Mouse (Mus musculus): ENCODE measurements at regions not wholly inside any gene's neighbourhood (a gene's known extent, or its start where the extent isn't known, plus 50 kb on each side); places are given as distances from the start of the nearest gene placed in this dataset.

- H3K4me1 ChIP-seq (ENCODE audit: control insufficient read depth, insufficient read depth, low read length), result no peaks in the 10 kb centered on the region
- no peak overlapping the region for H3K9ac ChIP-seq (ENCODE audit: low read depth, low read length)
- no peak overlapping the region for H3K4me3 ChIP-seq (ENCODE audit: low read depth, low read length)
- no peaks in the 10 kb centered on the region for H3K9me3 ChIP-seq (replicated peaks; ENCODE audit: control insufficient read depth, low read length)
- WGBS (ENCODE audit: insufficient replicate concordance), result 59% methylated on average over 13 of the region's 13 CpGs
- H3K27ac ChIP-seq (ENCODE audit: low read depth, low read length), result no peak overlapping the region
- H3K27me3 ChIP-seq (ENCODE audit: control insufficient read depth, insufficient read depth, low read length), result no peaks in the 10 kb centered on the region
- no peak for ATAC-seq (replicated peaks; ENCODE audit: insufficient number of reproducible peaks, low FRiP score, low TSS enrichment)
- H3K4me2 ChIP-seq, result no peak overlapping the region
- no peaks in the 10 kb centered on the region for H3K36me3 ChIP-seq (ENCODE audit: control insufficient read depth, insufficient read depth, low read length)
Observed at GRCm38 (mm10) chr6:140290109-140290508, 133.7 kb upstream of the Plekha5 start.

- peak; percentile 31; the same call in 1 of the 2 replicates for ATAC-seq (replicated peaks; ENCODE audit: insufficient number of reproducible peaks, low FRiP score, low TSS enrichment)
- Histone ChIP-seq H3K4me3 (ENCODE audit: low read depth, low read length) (no peak overlapping the region), H3K9ac (ENCODE audit: low read depth, low read length) (no peak overlapping the region), H3K27me3 (ENCODE audit: control insufficient read depth, insufficient read depth, low read length) (no peaks in the 10 kb centered on the region), H3K9me3 (replicated peaks; ENCODE audit: control insufficient read depth, low read length) (no peaks in the 10 kb centered on the region), H3K36me3 (ENCODE audit: control insufficient read depth, insufficient read depth, low read length) (no peaks in the 10 kb centered on the region), H3K4me2 (no peak overlapping the region), H3K4me1 (ENCODE audit: control insufficient read depth, insufficient read depth, low read length) (no peaks in the 10 kb centered on the region), H3K27ac (ENCODE audit: low read depth, low read length) (no peak overlapping the region)
- WGBS (ENCODE audit: insufficient replicate concordance), result 52% methylated on average over 8 of the region's 8 CpGs
Observed at GRCm38 (mm10) chr6:140288799-140289198, 135.1 kb upstream of the Plekha5 start.

- H3K4me3 ChIP-seq (ENCODE audit: low read depth, low read length), result no peak overlapping the region
- WGBS (ENCODE audit: insufficient replicate concordance), result 63% methylated on average over 7 of the region's 7 CpGs
- H3K4me2 ChIP-seq, result no peak overlapping the region
- H3K27me3 ChIP-seq (ENCODE audit: control insufficient read depth, insufficient read depth, low read length), result no peaks in the 10 kb centered on the region
- no peaks in the 10 kb centered on the region for H3K9me3 ChIP-seq (replicated peaks; ENCODE audit: control insufficient read depth, low read length)
- H3K4me1 ChIP-seq (ENCODE audit: control insufficient read depth, insufficient read depth, low read length), result no peaks in the 10 kb centered on the region
- H3K36me3 ChIP-seq (ENCODE audit: control insufficient read depth, insufficient read depth, low read length), result no peaks in the 10 kb centered on the region
- H3K9ac ChIP-seq (ENCODE audit: low read depth, low read length), result no peak overlapping the region
- H3K27ac ChIP-seq (ENCODE audit: low read depth, low read length), result no peak overlapping the region
- no peak for ATAC-seq (replicated peaks; ENCODE audit: insufficient number of reproducible peaks, low FRiP score, low TSS enrichment)
Observed at GRCm38 (mm10) chr6:140282285-140282577, 141.6 kb upstream of the Plekha5 start.

DNA sequence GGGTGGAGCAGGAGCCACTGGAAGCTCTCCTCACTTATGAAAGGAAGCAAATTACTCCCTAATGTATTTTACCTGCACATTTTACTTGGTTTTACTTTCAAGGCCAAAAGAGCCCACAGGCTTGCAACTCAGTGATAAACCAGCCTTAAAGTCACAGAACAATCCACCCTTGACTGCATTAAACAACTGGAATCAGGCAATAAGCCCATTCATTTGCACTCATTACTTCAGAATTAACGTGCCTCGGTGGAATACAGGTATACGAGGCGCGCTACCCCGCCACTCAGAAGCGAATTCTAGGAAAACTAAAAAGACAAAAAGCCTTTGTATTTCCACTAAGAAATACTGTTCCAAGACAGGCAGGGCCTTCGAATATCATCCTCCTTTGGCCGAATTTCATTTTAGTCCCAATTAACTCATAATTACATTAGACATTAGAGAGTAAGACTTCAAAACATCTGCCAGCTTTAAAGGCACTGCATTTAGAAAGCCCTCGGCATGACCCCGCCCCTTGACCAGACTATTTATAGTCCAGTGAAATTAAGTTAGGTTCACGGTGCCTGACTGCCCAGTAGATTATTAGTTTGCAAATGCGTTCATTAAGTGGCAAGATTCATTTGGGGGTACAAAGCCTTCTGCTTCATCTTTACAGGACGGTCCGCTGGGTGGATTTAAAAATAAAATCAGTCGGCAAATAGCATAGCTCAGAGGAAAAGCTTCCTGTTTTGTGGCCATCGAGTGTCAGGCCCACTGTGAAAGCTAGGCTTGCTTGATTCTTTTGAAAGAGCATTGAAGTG, 142.2 kb upstream of the Plekha5 start:
- no peaks in the 10 kb centered on the region for H3K27me3 ChIP-seq (ENCODE audit: control insufficient read depth, insufficient read depth, low read length)
- WGBS (ENCODE audit: insufficient replicate concordance), result 67% methylated on average over 17 of the region's 17 CpGs
- no peak overlapping the region for H3K4me2 ChIP-seq
- no peak overlapping the region for H3K4me3 ChIP-seq (ENCODE audit: low read depth, low read length)
- no peaks in the 10 kb centered on the region for H3K9me3 ChIP-seq (replicated peaks; ENCODE audit: control insufficient read depth, low read length)
- no peak for ATAC-seq (replicated peaks; ENCODE audit: insufficient number of reproducible peaks, low FRiP score, low TSS enrichment)
- no peaks in the 10 kb centered on the region for H3K36me3 ChIP-seq (ENCODE audit: control insufficient read depth, insufficient read depth, low read length)
- no peak overlapping the region for H3K9ac ChIP-seq (ENCODE audit: low read depth, low read length)
- no peak overlapping the region for H3K27ac ChIP-seq (ENCODE audit: low read depth, low read length)
- H3K4me1 ChIP-seq (ENCODE audit: control insufficient read depth, insufficient read depth, low read length), result no peaks in the 10 kb centered on the region

DNA sequence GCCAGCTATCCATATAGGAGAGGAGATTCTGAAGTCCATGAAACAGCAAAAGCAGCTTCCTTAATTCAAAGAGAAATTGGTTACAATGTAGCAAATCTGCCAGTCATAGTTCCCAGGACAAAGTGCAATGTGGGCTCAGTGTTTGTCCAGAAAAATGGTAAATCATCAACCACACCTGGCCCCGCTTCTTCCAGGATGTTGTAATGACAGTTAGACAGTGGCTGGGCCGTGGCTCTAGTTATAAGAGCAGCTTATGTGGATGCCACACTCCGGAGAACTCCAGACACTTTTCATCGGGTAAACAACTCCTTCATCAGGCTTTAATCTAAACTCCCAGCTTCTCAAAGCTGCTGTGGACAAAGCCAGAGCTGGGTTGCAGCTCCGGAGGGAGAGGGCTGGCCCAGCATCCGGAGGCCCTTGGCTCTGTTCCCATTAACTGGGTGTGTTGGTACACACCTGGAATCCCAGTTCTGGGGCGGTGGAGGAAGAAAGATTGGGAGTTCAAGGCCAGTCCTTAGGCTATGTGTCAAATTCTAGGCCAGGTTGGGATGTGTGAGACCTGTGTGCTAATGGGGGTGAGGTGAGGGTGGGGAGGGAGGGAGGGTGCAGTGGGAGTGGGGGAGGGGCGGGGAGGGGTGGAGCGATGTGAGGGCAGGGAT, 142.9 kb upstream of the Plekha5 start:
- H3K27ac ChIP-seq (ENCODE audit: low read depth, low read length), result no peak overlapping the region
- ATAC-seq (replicated peaks; ENCODE audit: insufficient number of reproducible peaks, low FRiP score, low TSS enrichment), result no peak
- no peak overlapping the region for H3K4me3 ChIP-seq (ENCODE audit: low read depth, low read length)
- no peak overlapping the region for H3K4me2 ChIP-seq
- H3K9me3 ChIP-seq (replicated peaks; ENCODE audit: control insufficient read depth, low read length), result no peaks in the 10 kb centered on the region
- no peaks in the 10 kb centered on the region for H3K4me1 ChIP-seq (ENCODE audit: control insufficient read depth, insufficient read depth, low read length)
- no peaks in the 10 kb centered on the region for H3K36me3 ChIP-seq (ENCODE audit: control insufficient read depth, insufficient read depth, low read length)
- no peak overlapping the region for H3K9ac ChIP-seq (ENCODE audit: low read depth, low read length)
- H3K27me3 ChIP-seq (ENCODE audit: control insufficient read depth, insufficient read depth, low read length), result no peaks in the 10 kb centered on the region
- WGBS (ENCODE audit: insufficient replicate concordance), result 58% methylated on average over 9 of the region's 9 CpGs

- no peak for ATAC-seq (replicated peaks; ENCODE audit: insufficient number of reproducible peaks, low FRiP score, low TSS enrichment)
- no peaks in the 10 kb centered on the region for H3K9me3 ChIP-seq (replicated peaks; ENCODE audit: control insufficient read depth, low read length)
- no peaks in the 10 kb centered on the region for H3K27me3 ChIP-seq (ENCODE audit: control insufficient read depth, insufficient read depth, low read length)
- WGBS (ENCODE audit: insufficient replicate concordance), result 77% methylated on average over 8 of the region's 8 CpGs
- no peaks in the 10 kb centered on the region for H3K4me1 ChIP-seq (ENCODE audit: control insufficient read depth, insufficient read depth, low read length)
- H3K9ac ChIP-seq (ENCODE audit: low read depth, low read length), result no peak overlapping the region
- no peak overlapping the region for H3K4me2 ChIP-seq
- no peak overlapping the region for H3K27ac ChIP-seq (ENCODE audit: low read depth, low read length)
- no peaks in the 10 kb centered on the region for H3K36me3 ChIP-seq (ENCODE audit: control insufficient read depth, insufficient read depth, low read length)
- H3K4me3 ChIP-seq (ENCODE audit: low read depth, low read length), result no peak overlapping the region
Observed at GRCm38 (mm10) chr6:140279736-140280370, 144.0 kb upstream of the Plekha5 start.

GRCm38 (mm10) chr6:140278750-140279149, 145.1 kb upstream of the Plekha5 start:
- WGBS (ENCODE audit: insufficient replicate concordance), result 35% methylated on average over 5 of the region's 5 CpGs
- Histone ChIP-seq H3K9ac (ENCODE audit: low read depth, low read length) (no peak overlapping the region), H3K4me2 (no peak overlapping the region), H3K9me3 (replicated peaks; ENCODE audit: control insufficient read depth, low read length) (no peaks in the 10 kb centered on the region), H3K27ac (ENCODE audit: low read depth, low read length) (no peak overlapping the region), H3K27me3 (ENCODE audit: control insufficient read depth, insufficient read depth, low read length) (no peaks in the 10 kb centered on the region), H3K4me3 (ENCODE audit: low read depth, low read length) (no peak overlapping the region), H3K36me3 (ENCODE audit: control insufficient read depth, insufficient read depth, low read length) (no peaks in the 10 kb centered on the region), H3K4me1 (ENCODE audit: control insufficient read depth, insufficient read depth, low read length) (no peaks in the 10 kb centered on the region)
- no peak for ATAC-seq (replicated peaks; ENCODE audit: insufficient number of reproducible peaks, low FRiP score, low TSS enrichment)

DNA sequence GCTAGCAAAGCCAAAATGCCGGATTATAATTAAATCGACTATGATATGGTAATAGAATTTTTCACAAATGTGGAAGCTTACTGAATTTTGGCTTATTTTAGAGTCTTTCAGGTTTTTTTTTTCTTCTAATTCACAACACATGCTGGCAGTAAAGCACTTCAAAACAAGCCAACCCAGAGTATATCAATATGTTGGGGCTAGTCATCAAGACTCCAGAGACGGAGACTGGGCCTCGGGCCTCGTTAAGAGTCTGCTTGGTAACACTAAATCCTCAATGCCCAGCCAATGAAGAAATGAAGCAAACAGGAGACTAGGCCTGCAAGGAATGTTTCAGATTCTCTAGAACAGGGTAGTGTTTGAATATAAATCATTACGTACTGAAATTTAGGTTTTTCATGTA, 153.3 kb upstream of the Plekha5 start:
- no peaks in the 10 kb centered on the region for H3K36me3 ChIP-seq (ENCODE audit: control insufficient read depth, insufficient read depth, low read length)
- H3K4me3 ChIP-seq (ENCODE audit: low read depth, low read length), result no peak overlapping the region
- H3K27me3 ChIP-seq (ENCODE audit: control insufficient read depth, insufficient read depth, low read length), result no peaks in the 10 kb centered on the region
- 82% methylated on average over 6 of the region's 6 CpGs for WGBS (ENCODE audit: insufficient replicate concordance)
- H3K27ac ChIP-seq (ENCODE audit: low read depth, low read length), result no peak overlapping the region
- no peaks in the 10 kb centered on the region for H3K4me1 ChIP-seq (ENCODE audit: control insufficient read depth, insufficient read depth, low read length)
- no peak for ATAC-seq (replicated peaks; ENCODE audit: insufficient number of reproducible peaks, low FRiP score, low TSS enrichment)
- H3K4me2 ChIP-seq, result no peak overlapping the region
- H3K9me3 ChIP-seq (replicated peaks; ENCODE audit: control insufficient read depth, low read length), result no peaks in the 10 kb centered on the region
- no peak overlapping the region for H3K9ac ChIP-seq (ENCODE audit: low read depth, low read length)

Measured in heart, embryonic 11.5 days (tissue).